Mouse (Mus musculus): ENCODE measurements at regions not wholly inside any gene's neighbourhood (a gene's known extent, or its start where the extent isn't known, plus 50 kb on each side); places are given as distances from the start of the nearest gene placed in this dataset.

DNA sequence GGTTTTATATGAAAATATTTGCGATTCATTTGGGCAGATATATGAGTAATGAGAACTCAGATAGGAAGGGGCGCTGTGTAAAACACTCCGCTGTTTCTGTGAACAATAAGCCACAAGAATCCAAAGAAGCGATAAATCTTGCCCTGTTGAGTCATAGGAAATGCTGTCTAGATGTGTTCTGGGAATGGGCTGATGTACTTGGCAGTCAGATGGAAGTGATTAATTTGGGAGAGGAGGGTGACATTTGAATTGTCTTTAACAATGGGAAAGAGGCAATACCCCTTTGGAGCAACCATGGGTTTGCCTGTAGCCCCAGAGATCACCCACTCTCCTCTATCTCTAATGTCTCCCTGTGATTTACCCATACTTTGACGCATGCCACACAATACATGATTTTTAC is 160.4 kb downstream of the Dusp6 start:
- no peak for TF ChIP-seq TAL1 (IDR thresholded peaks at IDR 0.05; ENCODE audit: low read length)
- no peak for TF ChIP-seq GATA1 (IDR thresholded peaks at IDR 0.05; ENCODE audit: low read length)
- no peaks in the 10 kb centered on the region for H3K4me1 ChIP-seq (ENCODE audit: control insufficient read depth)
- H3K9me3 ChIP-seq (ENCODE audit: control insufficient read depth, low read length): no peaks in the 10 kb centered on the region
- no peaks in the 10 kb centered on the region for H3K36me3 ChIP-seq (ENCODE audit: control insufficient read depth)
- no peaks in the 10 kb centered on the region for H3K27me3 ChIP-seq (ENCODE audit: control insufficient read depth)
- no peak overlapping the region for H3K4me3 ChIP-seq (replicated peaks)

- TF ChIP-seq TAL1 (IDR thresholded peaks at IDR 0.05; ENCODE audit: low read length) (no peak), GATA1 (IDR thresholded peaks at IDR 0.05; ENCODE audit: low read length) (no peak)
- Histone ChIP-seq H3K4me1 (ENCODE audit: control insufficient read depth) (no peaks in the 10 kb centered on the region), H3K27me3 (ENCODE audit: control insufficient read depth) (no peaks in the 10 kb centered on the region), H3K9me3 (ENCODE audit: control insufficient read depth, low read length) (no peaks in the 10 kb centered on the region), H3K4me3 (replicated peaks) (no peak overlapping the region), H3K36me3 (ENCODE audit: control insufficient read depth) (no peaks in the 10 kb centered on the region)
Measured at GRCm38 (mm10) chr10:99425265-99425664, 162.2 kb downstream of the Dusp6 start.

GRCm38 (mm10) chr10:99430175-99430574 is 167.1 kb downstream of the Dusp6 start:
- H3K9me3 ChIP-seq (ENCODE audit: control insufficient read depth, low read length): no peaks in the 10 kb centered on the region
- no peaks in the 10 kb centered on the region for H3K27me3 ChIP-seq (ENCODE audit: control insufficient read depth)
- no peak overlapping the region for H3K4me3 ChIP-seq (replicated peaks)
- H3K36me3 ChIP-seq (ENCODE audit: control insufficient read depth): no peaks in the 10 kb centered on the region
- no peak for TF ChIP-seq GATA1 (IDR thresholded peaks at IDR 0.05; ENCODE audit: low read length)
- no peak for TF ChIP-seq TAL1 (IDR thresholded peaks at IDR 0.05; ENCODE audit: low read length)
- no peaks in the 10 kb centered on the region for H3K4me1 ChIP-seq (ENCODE audit: control insufficient read depth)

- Histone ChIP-seq H3K27me3 (ENCODE audit: control insufficient read depth) (no peaks in the 10 kb centered on the region), H3K9me3 (ENCODE audit: control insufficient read depth, low read length) (no peaks in the 10 kb centered on the region), H3K4me1 (ENCODE audit: control insufficient read depth) (no peaks in the 10 kb centered on the region), H3K4me3 (replicated peaks) (no peak overlapping the region), H3K36me3 (ENCODE audit: control insufficient read depth) (no peaks in the 10 kb centered on the region)
- TF ChIP-seq GATA1 (IDR thresholded peaks at IDR 0.05; ENCODE audit: low read length) (no peak), TAL1 (IDR thresholded peaks at IDR 0.05; ENCODE audit: low read length) (no peak)
Measured at GRCm38 (mm10) chr10:99430669-99431561, 167.9 kb downstream of the Dusp6 start.

GRCm38 (mm10) chr10:99437060-99437459 is 174.0 kb downstream of the Dusp6 start:
- no peaks in the 10 kb centered on the region for H3K27me3 ChIP-seq (ENCODE audit: control insufficient read depth)
- H3K36me3 ChIP-seq (ENCODE audit: control insufficient read depth): no peaks in the 10 kb centered on the region
- no peak overlapping the region for H3K4me3 ChIP-seq (replicated peaks)
- H3K9me3 ChIP-seq (ENCODE audit: control insufficient read depth, low read length): no peaks in the 10 kb centered on the region
- no peaks in the 10 kb centered on the region for H3K4me1 ChIP-seq (ENCODE audit: control insufficient read depth)
- TF ChIP-seq TAL1 (IDR thresholded peaks at IDR 0.05; ENCODE audit: low read length) (no peak), GATA1 (IDR thresholded peaks at IDR 0.05; ENCODE audit: low read length) (no peak)

GRCm38 (mm10) chr10:99440169-99440568 is 177.1 kb downstream of the Dusp6 start:
- H3K27me3 ChIP-seq (ENCODE audit: control insufficient read depth): no peaks in the 10 kb centered on the region
- H3K4me1 ChIP-seq (ENCODE audit: control insufficient read depth): no peaks in the 10 kb centered on the region
- peaks cover 9% of the 10 kb centered on the region for H3K9me3 ChIP-seq (ENCODE audit: control insufficient read depth, low read length)
- TF ChIP-seq GATA1 (IDR thresholded peaks at IDR 0.05; ENCODE audit: low read length): no peak
- no peak for TF ChIP-seq TAL1 (IDR thresholded peaks at IDR 0.05; ENCODE audit: low read length)
- no peak overlapping the region for H3K4me3 ChIP-seq (replicated peaks)
- no peaks in the 10 kb centered on the region for H3K36me3 ChIP-seq (ENCODE audit: control insufficient read depth)

GRCm38 (mm10) chr10:99441014-99441413 is 178.0 kb downstream of the Dusp6 start:
- H3K4me3 ChIP-seq (replicated peaks): no peak overlapping the region
- H3K36me3 ChIP-seq (ENCODE audit: control insufficient read depth): no peaks in the 10 kb centered on the region
- no peaks in the 10 kb centered on the region for H3K27me3 ChIP-seq (ENCODE audit: control insufficient read depth)
- TF ChIP-seq GATA1 (IDR thresholded peaks at IDR 0.05; ENCODE audit: low read length) (no peak), TAL1 (IDR thresholded peaks at IDR 0.05; ENCODE audit: low read length) (no peak)
- no peaks in the 10 kb centered on the region for H3K4me1 ChIP-seq (ENCODE audit: control insufficient read depth)
- peaks cover 11% of the 10 kb centered on the region for H3K9me3 ChIP-seq (ENCODE audit: control insufficient read depth, low read length)

DNA sequence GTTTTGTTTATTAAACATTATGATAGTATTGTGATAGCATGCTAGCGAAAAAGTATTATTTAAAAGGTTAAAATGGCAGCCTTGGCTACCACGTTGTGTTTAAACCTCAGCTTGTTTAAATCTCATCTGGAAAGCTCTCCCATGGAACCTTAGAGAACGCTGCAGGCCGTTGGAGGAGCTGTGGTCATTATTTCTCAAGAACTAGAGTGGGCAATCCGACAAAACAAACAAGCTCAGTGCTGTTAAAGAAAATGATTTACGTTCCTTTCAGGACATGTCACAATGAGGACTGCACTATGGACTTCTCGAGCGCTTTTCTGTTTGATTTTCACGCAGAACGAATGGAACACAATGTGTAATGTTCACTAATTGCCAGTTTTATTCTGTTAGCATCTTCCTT is 178.9 kb downstream of the Dusp6 start:
- H3K27me3 ChIP-seq (ENCODE audit: control insufficient read depth): no peaks in the 10 kb centered on the region
- no peak overlapping the region for H3K4me3 ChIP-seq (replicated peaks)
- TF ChIP-seq GATA1 (IDR thresholded peaks at IDR 0.05; ENCODE audit: low read length) (no peak), TAL1 (IDR thresholded peaks at IDR 0.05; ENCODE audit: low read length) (no peak)
- peaks cover 11% of the 10 kb centered on the region for H3K9me3 ChIP-seq (ENCODE audit: control insufficient read depth, low read length)
- no peaks in the 10 kb centered on the region for H3K36me3 ChIP-seq (ENCODE audit: control insufficient read depth)
- H3K4me1 ChIP-seq (ENCODE audit: control insufficient read depth): no peaks in the 10 kb centered on the region

DNA sequence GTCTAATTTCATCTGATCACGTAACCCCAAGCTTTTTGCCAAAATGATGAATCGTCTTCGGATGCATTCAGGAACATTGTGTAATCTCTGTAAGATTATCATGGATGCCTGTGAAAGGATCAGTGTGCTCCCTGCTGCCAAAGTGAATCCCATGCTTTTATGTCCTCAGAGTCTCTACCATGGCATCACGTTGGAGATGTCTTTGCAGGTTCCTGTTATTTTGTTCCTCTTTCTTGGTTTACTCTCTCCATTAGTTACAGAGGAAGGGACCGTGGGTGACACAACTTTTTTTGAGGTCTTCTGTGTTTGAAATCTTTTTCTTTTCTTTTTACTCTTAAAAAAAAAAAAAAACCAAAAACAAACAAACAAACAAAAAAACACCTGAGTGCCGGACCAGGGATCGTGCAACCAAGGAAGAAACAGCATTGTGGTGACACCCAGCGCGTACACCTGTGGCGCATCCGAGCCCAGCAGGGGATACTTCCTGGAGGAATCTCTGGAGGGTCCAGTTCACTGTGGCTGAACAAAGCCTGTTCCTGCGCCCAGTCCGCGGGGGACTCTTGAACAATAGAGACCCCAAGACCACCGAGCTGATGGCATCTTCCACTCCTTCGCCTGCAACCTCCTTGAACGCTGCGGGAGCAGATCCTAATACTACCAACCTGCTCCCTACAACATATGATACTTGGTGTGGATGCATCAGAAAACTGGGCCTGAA is 180.6 kb downstream of the Dusp6 start:
- Histone ChIP-seq H3K4me3 (replicated peaks) (no peak overlapping the region), H3K36me3 (ENCODE audit: control insufficient read depth) (no peaks in the 10 kb centered on the region), H3K9me3 (ENCODE audit: control insufficient read depth, low read length) (peaks cover 11% of the 10 kb centered on the region), H3K27me3 (ENCODE audit: control insufficient read depth) (no peaks in the 10 kb centered on the region), H3K4me1 (ENCODE audit: control insufficient read depth) (no peaks in the 10 kb centered on the region)
- no peak for TF ChIP-seq GATA1 (IDR thresholded peaks at IDR 0.05; ENCODE audit: low read length)
- no peak for TF ChIP-seq TAL1 (IDR thresholded peaks at IDR 0.05; ENCODE audit: low read length)
